Mouse (Mus musculus) myocyte (in vitro differentiated cells): Measurements from ENCODE around the gene Dysf.

Experiments
- CEBPB ChIP-seq: IDR thresholded peaks from 2 replicates; pipeline ENCODE4 v1.6.1; 2011; ENCODE audit warnings: mild to moderate bottlenecking, moderate library complexity; ENCODE audit not compliant: poor library complexity, insufficient read depth, severe bottlenecking
- E2F4 ChIP-seq: IDR thresholded peaks from one replicate; pipeline ENCODE4 v1.6.1; 2011; ENCODE audit warnings: mild to moderate bottlenecking, control low read depth, moderate library complexity; ENCODE audit not compliant: insufficient read depth
- MAX ChIP-seq: IDR thresholded peaks from one replicate; pipeline ENCODE4 v1.6.1; 2011; ENCODE audit warnings: low read depth, mild to moderate bottlenecking, control low read depth
- MYOD1 ChIP-seq, 3 experiments: IDR thresholded peaks; one replicate each; pipeline ENCODE4 v1.6.1; 2011; ENCODE audit warnings: control low read depth in 2 of 3, low read depth in 2 of 3, mild to moderate bottlenecking in 2 of 3, moderate library complexity in 1 of 3; ENCODE audit not compliant: insufficient read length in 2 of 3, control insufficient read depth in 1 of 3
- MYOG ChIP-seq, 3 experiments: IDR thresholded peaks; one replicate each; pipeline ENCODE4 v1.6.1; 2011; ENCODE audit warnings: control low read depth in 2 of 3, low read depth in 2 of 3, mild to moderate bottlenecking in 2 of 3; ENCODE audit not compliant: insufficient read length in 2 of 3, control insufficient read depth in 1 of 3, insufficient read depth in 1 of 3
- POLR2A ChIP-seq: IDR thresholded peaks from one replicate; pipeline ENCODE4 v1.6.1; 2011; ENCODE audit warnings: low read depth, mild to moderate bottlenecking, control low read depth, moderate library complexity; ENCODE audit not compliant: insufficient read length
- POLR2AphosphoS2 ChIP-seq: IDR thresholded peaks from one replicate; pipeline ENCODE4 v1.6.1; 2011; ENCODE audit warnings: low read depth, control low read depth; ENCODE audit not compliant: insufficient read length
- TCF12 ChIP-seq: IDR thresholded peaks from one replicate; pipeline ENCODE4 v1.6.1; 2011; ENCODE audit warnings: mild to moderate bottlenecking, control low read depth; ENCODE audit not compliant: poor library complexity, insufficient read depth, severe bottlenecking
- USF1 ChIP-seq: IDR thresholded peaks from one replicate; pipeline ENCODE4 v1.6.1; 2011; ENCODE audit warnings: low read depth, mild to moderate bottlenecking, control low read depth, moderate library complexity

DNA sequence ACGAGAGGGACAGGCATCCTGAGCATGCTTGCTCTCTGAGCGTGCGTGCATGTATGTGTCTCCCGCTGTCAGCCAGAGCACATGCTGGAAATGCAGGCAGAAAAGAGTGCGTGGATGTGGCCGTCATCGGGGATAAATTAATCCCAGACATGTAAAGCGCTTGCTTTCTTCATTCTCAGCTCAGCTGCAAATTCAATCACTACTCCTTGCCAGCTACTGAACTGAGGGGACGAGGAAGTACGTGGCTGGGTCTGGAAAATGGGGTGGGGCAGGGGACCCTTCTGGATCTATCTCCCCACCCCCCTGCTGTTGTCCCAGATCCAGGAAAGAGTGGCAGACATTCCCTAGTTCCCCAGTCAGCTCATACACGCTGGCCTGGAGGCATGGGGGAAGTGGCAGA, 210.7 kb downstream of the Dysf start:
- no peak for TF ChIP-seq POLR2A
- no peak for TF ChIP-seq TCF12
- TF ChIP-seq MAX = no peak
- no peak for TF ChIP-seq E2F4
- no peak for TF ChIP-seq MYOG (IDR thresholded peaks at IDR 0.05; ENCODE audit: control insufficient read depth in 1 of 3, insufficient read depth in 1 of 3, insufficient read length in 2 of 3, low read depth in 2 of 3)
- TF ChIP-seq USF1 = no peak
- no peak for TF ChIP-seq POLR2AphosphoS2
- TF ChIP-seq MYOD1 (IDR thresholded peaks at IDR 0.05; ENCODE audit: control insufficient read depth in 1 of 3, insufficient read length in 2 of 3, low read depth in 2 of 3) = no peak
- no peak for TF ChIP-seq CEBPB
